Mouse (Mus musculus) small intestine, adult 2 months (tissue): ENCODE data around the gene Fcgr3.

Source experiments
- CTCF ChIP-seq: fragments of 200-500 bp; IDR thresholded peaks from 2 replicates; pipeline ENCODE4 v1.5.1; 2012; ENCODE audit warnings: low read depth, mild to moderate bottlenecking, control low read depth, inconsistent platforms, low read length, moderate library complexity, mixed read lengths; ENCODE audit not compliant: insufficient replicate concordance, insufficient read length; ENCODE audit errors: extremely low read depth
- POLR2A ChIP-seq: fragments of 200-500 bp; IDR thresholded peaks from 2 replicates; pipeline ENCODE4 v1.6.1; 2012; ENCODE audit warnings: low read depth, mild to moderate bottlenecking, control low read depth, inconsistent platforms, low read length, moderate library complexity

DNA sequence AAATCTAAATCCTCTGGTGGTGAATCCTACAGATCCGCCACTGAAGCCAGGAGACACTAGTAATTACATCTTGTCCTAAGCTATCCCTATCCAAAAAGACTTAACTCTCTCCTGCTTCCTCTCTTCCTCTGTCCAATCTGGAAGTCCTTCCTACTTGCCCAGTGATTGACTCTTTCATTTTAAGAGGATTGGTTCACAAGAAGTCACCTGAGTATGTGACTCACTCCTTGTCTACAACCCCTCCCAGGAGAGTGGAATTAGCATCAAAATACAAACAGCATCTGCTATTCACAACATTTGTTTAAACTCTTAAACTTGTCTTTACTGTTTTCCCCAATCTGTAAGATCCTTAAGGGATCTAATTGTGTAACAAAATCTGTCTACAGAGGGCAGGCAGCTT, 25.2 kb upstream of the Fcgr3 start:
- TF ChIP-seq POLR2A (no peak), CTCF (no peak)
